Mouse (Mus musculus) T-helper 2 cell (primary cell): ENCODE data around the gene Rbm42.

Experiments
- in situ Hi-C: fragments of 300-600 bp; cut with MboI, MseI; formaldehyde crosslinking; loops from one replicate; pipeline ENCODE4 v1.15.1; 2025; ENCODE audit warnings: high pct_unique_total_duplicates

Rbm42 gene

DNA sequence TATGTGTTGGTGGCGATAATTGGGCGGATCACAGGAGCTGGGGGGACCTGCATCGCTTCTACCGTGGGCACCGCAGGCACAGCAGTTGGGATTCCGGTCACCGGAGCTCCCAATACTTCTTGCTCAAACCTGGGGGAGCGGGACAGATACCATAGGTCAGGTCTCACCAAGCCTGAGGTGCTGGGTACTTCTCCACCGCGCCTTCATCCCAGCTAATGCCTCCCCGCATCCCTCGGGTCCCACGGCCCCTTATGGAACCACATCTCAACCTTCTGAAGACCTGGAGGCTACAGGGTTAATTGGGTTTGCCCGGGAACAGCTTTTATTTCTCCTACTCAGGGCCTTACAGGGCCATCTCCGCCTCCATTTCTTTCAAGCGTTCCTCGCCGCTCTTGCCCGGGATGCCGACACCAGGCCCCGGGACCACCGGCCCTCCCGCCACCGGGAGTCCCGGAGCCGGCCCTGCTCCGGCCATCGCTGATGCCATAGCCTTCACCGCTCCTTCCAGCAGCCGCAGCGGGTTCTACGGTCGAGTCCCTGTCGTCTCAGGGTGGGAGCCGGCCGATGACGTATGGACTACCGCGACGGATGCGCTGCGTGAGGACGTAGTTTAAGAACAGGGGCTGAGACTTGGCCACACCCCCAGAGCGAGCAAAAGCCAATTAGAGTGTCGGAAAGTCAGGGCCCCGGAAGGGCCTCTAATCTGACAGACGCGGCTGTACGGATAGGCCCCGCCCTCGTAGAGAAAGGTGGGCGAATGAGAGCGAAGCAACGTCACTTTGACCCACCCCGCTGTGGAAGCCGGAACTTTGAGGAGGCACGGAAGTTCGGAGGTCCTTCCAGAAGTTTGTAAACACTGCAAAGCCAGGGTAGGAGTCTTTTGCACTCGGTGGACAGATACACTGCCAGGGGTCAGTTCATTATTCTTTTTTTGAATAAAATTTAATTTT lies at the start of gene Rbm42:
TSS of gene Rbm42 (minus strand) at position 727 of the 950 bp plus-strand sequence.
- in situ Hi-C loops, result loop anchor here (10.0 kb wide), 1 partner anchor 305 kb away; the partner anchor contains the start of gene Usf2

DNA sequence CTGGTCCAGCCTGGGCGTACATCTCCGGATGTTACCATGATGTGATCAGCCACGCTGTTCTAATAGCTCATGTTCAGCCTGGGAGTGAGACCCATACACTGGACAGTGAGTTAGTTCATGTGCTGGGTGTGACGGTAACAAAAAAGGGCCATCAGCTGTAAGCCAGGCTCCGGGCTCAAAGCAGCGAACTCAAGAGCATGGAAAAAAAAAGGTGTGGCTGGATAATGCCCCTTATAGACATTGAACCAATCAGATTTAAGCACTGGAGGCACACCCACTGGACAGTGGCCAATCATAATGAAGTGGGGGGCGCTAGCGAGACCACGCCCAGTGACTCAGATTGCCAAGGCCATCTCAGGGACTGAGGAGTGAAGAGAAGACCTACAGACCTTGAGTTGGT lies 48.5 kb upstream of the Rbm42 start, which contains the start of gene 2200002J24Rik:
TSS of gene 2200002J24Rik (plus strand) at position 338 of the 400 bp plus-strand sequence.
- in situ Hi-C loops, result loop anchor here (25.0 kb wide), 1 partner anchor 1086 kb away; no protein-coding TSS in a partner anchor

DNA sequence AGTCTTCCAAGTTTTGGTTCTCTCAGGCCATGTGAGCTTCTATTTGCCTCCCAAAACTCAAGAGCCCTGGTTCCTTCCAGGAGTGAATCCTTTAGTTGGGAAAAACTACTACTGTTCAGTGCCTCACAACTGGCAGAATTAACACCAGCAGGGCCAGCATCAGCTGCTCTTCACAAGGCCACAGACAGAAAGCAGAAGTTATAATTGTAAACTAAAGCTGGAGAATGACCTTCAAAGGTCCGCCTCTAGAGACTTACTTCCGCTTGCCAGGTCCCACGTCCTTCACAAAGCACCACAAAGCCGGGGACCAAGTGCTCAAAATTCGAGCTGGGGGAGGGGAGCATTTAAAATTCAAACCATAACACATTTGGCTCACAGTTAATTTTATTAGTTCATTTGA lies 48.0 kb upstream of the Rbm42 start:
- in situ Hi-C loops, result loop anchor here (25.0 kb wide), 1 partner anchor 1086 kb away; no protein-coding TSS in a partner anchor

DNA sequence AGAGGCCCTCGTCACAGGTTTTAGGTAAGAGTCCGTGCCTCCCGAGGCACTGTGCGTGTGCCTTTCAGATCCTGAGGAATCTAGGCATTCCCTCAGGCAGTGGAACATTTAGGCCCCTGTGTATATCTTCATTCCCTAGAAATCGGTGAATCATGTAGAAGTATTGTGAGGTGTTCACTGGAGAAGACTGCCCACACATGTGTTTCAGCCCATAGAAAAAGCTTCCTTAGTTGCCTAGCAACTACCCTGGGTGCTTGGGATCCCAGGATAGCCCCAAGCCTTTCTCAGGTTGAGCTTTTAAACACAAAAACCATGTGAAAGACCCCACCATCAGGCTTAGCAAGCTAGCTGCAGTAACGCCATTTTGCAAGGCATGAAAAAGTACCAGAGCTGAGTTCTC lies 38.2 kb upstream of the Rbm42 start:
- in situ Hi-C loops, result loop anchor here (25.0 kb wide), 1 partner anchor 1076 kb away; no protein-coding TSS in a partner anchor

DNA sequence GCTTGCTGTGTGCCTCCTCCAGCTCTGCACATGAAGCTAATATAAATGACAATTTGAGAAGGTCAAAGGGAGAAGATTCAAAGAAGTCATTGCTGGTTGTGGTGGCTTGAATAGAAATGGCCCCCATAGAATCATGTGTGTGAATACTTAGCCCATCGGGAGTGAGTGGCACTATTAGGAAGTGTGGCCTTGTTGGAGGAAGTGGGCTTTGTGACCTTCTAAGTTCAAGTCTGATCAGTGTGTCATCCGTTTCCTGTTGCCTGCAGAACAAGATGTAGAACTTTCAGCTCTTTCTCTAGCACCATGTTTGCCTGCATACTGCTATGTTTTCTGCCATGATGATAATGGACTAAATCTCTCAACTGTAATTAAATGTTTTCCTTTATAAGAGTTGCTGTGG lies 33.3 kb upstream of the Rbm42 start:
- in situ Hi-C loops, result loop anchor here (25.0 kb wide), 1 partner anchor 1071 kb away; no protein-coding TSS in a partner anchor

DNA sequence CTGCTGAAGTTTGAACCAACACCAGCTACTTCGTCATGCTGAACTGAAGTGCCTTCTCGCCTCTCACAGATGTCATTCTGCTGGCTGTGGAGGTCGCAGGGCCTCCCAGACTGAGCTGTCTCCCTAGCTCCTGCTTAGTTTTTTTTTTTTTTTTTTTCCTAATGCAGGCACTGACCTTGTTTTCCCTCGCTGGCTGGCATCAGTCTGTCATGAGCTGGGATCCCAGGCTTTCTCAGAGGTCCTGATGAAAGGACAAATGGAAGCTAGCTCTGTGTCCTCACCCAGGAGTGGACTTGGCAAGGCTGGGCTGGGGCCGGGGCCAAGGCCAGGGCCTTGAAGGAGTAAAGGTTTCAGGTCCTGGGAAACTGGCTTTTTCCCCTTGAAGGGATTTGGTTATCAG lies 31.8 kb upstream of the Rbm42 start:
- in situ Hi-C loops, result loop anchor here (25.0 kb wide), 1 partner anchor 1070 kb away; no protein-coding TSS in a partner anchor

DNA sequence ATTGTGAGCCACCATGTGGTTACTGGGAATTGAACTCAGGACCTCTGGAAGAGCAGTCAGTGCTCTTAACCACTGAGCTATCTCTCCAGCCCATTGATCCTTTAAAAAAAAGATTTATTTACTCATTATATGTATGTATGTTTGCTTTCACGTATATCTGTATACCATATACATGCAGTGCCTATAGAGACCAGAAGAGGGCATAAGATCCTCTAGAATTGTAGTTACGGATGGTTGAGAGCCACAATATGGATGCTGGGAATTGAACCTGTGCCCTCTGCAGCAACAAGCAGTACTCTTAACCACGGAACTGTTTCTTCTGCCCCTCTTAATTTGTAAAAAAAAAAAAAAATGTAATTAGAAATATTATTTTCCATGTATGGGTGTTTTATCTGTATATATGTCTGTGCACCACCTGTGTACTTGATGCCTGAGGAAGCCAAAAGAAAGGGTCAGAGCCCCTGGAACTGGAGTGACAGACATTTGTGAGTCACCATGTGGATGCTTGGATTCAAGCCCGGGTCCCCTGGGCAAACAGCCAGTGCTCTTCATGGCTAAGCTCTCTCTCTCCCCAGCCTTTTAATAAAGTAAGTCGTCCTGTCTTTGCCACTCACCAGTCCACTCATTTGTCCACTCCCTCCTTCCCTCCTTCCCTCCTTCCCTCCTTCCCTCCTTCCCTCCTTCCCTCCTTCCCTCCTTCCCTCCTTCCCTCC lies 28.3 kb upstream of the Rbm42 start:
- in situ Hi-C loops, result loop anchor here (25.0 kb wide), 1 partner anchor 1066 kb away; no protein-coding TSS in a partner anchor

DNA sequence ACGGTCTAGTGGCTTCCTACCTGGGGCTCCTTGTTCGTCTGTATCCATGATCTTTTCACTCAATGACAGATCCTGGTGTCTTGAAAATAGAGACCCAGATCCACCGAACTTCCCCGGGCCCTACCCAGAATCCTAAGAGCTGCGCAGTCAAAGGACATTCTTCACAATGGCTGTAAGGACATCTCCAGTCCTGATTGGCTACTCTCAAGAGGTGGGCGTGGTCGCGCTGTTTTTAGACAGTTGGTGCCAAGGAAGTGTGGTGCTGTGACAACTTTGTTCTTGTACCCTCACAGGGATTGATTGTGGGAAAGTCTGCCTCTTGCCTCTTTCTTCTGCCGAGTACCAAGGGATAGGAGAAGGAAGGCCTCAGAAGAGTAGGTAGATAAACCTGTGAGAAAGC lies 21.4 kb upstream of the Rbm42 start, which contains the start of gene Pmis2:
TSS of gene Pmis2 (minus strand) at position 126 of the 400 bp plus-strand sequence.
- in situ Hi-C loops, result no loop called here

DNA sequence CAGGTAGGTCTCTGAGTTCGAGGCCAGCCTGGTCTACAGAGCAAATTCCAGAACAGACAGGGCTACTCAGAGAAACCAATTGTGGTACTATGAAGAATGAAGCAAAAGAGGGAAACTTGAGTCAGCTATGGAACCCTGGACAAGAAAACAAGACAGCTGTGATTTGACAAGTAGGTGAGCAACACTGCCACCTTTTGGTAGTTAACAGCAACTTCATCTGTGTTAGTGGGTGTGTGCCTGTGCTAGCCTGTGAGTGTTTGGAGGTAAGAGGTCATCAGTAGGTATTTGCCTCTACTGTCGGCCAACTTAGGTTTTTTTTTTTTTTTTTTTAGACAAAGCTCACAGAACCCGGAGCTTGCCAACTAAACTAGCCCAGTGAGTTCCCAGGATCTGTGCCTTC lies 19.1 kb upstream of the Rbm42 start:
- in situ Hi-C loops, result loop anchor here (5.0 kb wide), 1 partner anchor 48 kb away; no protein-coding TSS in a partner anchor

DNA sequence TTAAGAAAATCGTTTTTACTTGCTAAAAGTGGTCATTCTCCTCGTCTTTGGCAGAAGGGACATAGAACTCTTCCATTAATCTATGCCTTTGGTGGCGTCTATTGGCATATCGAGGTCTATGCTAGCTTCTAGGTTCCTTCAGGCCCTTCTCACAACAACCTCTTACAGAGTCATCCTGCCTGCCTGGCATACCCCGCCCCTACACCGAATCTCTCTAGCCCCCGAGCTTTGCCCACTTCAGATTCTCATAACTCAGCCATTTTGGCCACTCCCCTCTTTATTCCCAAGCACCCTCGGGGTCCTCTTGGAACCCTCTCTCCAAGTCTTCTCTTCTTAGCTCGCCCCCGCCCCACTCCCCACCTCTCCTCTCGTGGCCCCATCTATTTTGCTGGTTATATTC lies 15.2 kb upstream of the Rbm42 start:
- in situ Hi-C loops, result loop anchor here (5.0 kb wide), 1 partner anchor 52 kb away; no protein-coding TSS in a partner anchor

DNA sequence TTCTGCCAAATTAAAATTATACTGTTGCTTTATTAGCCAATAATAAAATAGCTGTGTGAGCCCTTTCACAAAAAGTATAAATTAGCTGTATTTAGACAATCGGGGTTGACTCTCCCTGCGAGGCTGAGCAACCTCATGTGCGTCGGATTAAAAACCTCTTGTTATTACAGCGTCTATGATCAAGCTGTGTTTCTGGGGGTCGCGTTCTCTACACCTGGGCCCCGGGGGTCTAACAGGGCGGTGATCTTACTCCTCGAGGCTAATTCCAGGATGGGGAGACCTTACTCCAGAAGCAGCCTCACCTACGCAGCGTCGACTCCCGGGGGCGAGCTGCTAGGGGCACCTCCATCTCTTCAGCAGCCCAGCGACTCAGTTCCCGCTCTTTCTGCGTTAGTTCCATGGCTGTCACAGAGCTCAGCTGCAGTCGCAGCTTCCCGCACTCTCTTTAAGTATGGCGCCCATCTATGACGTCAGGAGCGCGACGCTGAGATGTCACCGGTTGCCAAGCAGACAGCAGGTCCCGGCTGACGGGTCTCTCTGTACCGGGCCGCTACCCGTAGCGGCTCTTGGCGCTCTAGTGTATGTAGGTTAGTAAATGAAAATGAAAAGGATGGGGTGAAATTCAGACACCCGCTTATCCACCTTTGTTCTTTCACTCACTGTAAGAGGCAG lies 14.5 kb upstream of the Rbm42 start, which contains the start of gene Haus5:
TSS of gene Haus5 (minus strand) at position 466 of the 672 bp plus-strand sequence.
- in situ Hi-C loops, result loop anchor here (5.0 kb wide), 1 partner anchor 53 kb away; no protein-coding TSS in a partner anchor

DNA sequence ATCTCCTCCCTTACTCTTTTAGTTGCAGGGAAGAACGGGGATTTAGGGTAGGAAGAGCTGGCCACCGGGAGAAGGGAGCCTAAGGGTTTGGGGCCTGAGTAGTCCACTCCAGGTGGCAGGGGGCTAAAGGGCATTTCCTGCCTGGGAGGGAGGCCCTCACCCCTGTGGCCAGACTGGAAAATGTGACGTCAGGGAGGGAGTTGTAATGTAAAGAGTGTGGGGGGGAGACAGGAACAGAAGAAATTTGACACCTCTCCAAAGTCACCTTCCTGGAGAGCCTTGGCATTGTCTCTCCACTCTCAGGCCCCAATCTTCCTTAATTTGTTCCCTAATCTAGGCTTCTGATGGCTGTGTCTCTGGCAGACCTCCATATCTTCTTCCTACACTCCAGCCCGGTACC lies 11.0 kb downstream of the Rbm42 start:
- in situ Hi-C loops, result no loop called here

DNA sequence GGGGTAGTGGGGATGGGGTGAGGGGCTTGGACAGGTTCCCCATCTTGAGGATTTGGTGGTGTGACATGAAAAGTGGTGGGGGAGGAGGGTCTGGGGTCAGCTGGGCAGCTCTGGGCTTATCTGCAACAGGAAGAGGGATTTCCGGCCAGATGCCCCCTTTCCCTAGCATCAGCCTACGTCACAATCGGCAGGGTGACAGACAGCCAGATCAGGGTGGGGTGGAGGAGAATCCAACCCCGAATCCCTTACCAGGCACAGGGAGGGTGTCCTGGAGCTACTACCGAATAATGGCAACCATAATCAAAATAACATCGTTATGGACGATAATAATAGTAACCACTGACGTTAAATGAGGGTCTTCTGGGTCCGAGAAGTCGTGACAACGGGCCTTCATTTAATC lies 13.7 kb downstream of the Rbm42 start:
- in situ Hi-C loops, result no loop called here

DNA sequence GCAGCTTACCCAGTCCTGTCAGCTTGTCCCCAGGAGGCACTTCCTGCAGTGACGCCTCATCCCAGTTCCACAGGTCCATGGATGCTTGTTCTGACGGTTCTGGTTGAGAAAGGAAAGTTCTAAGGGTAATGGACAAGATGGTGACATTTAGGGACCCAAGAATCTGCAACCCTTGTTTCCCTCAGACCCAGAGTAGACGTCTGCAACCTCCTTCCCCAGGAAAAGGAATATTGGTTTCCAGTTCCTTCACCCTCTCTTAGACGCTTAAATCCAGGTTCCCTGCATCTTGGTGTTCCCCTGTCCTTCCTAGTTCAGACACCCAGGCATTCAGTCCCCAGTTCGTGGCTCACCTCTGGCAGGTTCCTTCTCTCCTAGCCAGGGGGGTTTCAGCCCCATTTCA lies 14.4 kb downstream of the Rbm42 start, which contains the start of gene Etv2:
TSS of gene Etv2 (minus strand) at position 101 of the 400 bp plus-strand sequence.
- in situ Hi-C loops, result no loop called here

DNA sequence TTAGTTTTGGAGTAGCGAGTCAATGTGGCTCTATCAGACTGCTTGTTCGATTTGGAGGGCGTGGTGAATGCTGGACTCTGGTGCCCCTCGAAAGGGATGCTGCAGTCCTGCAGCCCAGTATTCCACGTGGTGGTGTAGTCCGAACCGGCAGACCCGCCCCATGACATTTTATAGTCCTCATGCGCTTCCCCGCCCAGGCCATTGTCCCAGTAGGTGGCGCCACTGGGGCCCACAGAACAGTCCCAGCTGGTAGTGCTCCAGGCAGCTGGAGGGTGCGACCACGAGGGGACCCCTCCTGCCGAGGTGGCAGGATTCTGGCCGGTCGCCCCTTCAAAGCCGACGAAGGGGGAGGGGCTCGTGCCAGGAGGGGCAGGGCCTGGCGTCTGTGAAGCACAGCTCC lies 15.5 kb downstream of the Rbm42 start:
- in situ Hi-C loops, result no loop called here

DNA sequence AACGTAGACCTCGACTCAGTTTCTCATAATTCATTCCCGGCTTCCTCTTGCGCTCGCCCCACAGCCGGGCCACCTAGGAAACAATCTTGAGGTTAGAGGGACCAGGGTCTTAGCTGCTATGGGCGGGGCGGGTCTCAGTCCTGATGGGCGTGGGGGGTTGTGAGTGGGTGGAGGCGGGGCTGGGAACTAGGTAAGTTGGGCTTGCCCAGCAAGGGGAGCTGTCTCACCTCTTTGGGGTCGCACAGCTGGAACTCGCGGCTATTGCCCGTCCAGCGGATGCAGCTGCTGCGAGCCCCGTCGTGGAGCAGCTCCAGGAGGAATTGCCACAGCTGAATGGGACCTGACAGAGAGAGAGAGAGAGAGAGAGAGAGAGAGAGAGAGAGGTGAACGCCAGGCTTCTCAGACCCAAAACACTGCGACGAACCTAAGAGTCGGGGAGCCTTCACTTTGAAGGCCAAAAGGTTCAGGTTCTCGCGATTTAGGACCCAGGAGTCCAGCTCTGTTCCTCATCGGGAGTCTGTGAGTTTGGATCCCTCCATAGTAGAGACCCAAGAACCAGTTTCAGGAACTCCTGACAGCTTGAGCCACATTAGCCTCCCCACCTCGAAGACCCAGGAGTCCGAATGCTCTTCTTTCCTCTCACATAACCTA lies 16.2 kb downstream of the Rbm42 start:
- in situ Hi-C loops, result no loop called here

DNA sequence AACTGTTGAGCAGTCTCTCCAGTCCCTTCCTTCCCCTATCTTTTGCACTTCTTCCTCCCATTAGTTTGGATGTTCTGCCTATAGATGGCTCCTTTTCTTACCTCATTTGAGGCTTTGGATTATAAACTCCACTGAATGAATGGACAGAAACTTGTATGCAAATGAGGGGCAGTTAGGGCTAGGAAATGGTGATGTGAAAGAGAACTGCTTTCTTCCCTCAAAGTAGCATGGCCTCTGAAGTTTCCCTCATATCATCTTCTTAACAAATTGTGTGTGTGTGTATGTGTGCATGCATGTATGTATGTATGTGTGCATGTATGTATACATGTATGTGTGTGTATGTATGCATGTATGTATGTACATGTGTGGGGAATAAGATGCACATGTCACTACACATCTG lies 21.1 kb downstream of the Rbm42 start:
- in situ Hi-C loops, result no loop called here

DNA sequence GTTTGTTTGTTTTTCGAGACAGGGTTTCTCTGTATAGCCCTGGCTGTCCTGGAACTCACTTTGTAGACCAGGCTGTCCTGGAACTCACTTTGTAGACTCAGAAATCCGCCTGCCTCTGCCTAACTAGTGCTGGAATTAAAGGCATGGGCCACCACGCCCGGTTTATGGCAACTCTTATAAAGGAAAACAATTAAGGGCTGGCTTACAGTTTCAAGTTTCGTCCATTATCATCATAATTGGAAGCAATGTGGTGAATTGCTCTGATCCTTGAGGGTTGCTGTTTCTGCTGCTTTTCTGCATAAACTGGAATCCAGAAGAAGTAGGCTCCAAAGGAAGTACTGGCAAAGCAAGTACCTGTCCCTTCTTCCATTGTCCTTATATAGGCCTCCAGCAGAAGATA lies 23.5 kb downstream of the Rbm42 start:
- in situ Hi-C loops, result no loop called here

DNA sequence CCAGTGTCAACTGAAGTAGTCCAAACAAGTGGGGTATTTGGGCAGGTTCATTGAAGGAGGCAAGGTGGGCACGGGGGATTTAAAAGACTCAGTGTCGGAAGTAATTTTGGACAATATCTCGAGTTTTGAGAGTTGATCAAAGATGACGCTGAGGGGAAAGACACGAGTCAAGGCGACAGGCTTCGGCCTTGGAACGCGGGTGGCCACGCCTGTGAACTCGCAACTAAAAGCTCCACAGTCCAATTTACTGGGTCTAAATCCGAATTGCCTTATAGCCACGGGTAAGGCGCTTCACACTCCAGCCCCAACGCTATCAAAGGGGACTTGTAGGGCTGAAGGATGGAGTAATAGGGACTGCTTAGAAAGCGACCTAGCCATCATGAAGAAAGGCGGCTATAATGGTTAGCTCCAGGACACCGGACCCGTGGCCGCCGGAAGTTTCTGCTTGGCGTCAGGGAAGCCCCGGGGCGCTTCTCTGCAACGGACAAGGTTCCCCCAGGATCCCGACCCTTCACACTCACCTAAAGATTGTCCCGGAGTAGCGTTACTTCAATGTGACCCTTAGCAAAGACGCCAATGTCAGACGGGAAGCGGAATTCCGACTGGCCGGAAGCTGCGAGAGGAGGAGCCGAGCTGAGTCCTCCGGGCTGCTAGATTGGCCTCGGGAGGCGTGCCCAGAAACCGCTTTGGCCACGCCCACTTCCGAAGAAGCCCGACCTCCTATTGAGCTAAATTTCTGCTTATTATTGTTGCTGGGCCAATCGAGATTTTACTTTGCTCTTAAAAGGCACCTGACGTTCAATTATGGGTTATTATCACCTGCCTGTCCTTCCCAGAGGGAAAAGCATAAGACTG lies 24.4 kb downstream of the Rbm42 start, which contains the start of gene Cox6b1:
TSS of gene Cox6b1 (minus strand) at position 622 of the 855 bp plus-strand sequence.
- in situ Hi-C loops, result no loop called here
